Mouse (Mus musculus) intestine, postnatal 0 days (tissue): ENCODE data around the gene Arl5c. TPM values are rescaled to one million over a fixed set of nuclear protein-coding genes. Genes with fewer than 3 reads are reported as not detected.

ENCODE experiments used
- ATAC-seq: fragments of 200-750 bp; cut with Nextera tagmentation; 2 replicates; pipeline ENCODE4 v1.8.0; 2017; ENCODE audit warnings: mild to moderate bottlenecking, moderate TSS enrichment, moderate library complexity
- H3K27ac ChIP-seq: fragments of 300-500 bp; sonication (generic); 2 replicates; pipeline ENCODE4 v1.5.1; 2014; ENCODE audit warnings: mild to moderate bottlenecking, low read depth, low read length, moderate library complexity
- H3K27me3 ChIP-seq: fragments of 300-500 bp; sonication (generic); replicated peaks from 2 replicates; pipeline ENCODE4 v1.6.1; 2014; ENCODE audit warnings: low read length, mixed read lengths; ENCODE audit not compliant: control insufficient read depth, insufficient read depth
- H3K36me3 ChIP-seq: fragments of 300-500 bp; sonication (generic); 2 replicates; pipeline ENCODE4 v1.6.1; 2014; ENCODE audit warnings: mild to moderate bottlenecking, moderate library complexity; ENCODE audit not compliant: control insufficient read depth, insufficient read depth
- H3K4me1 ChIP-seq: fragments of 300-500 bp; sonication (generic); replicated peaks from 2 replicates; pipeline ENCODE4 v1.6.1; 2014; ENCODE audit warnings: antibody characterized with exemption, low read length, mixed read lengths; ENCODE audit not compliant: control insufficient read depth, insufficient read depth
- H3K4me2 ChIP-seq: fragments of 300-500 bp; sonication (generic); replicated peaks from 2 replicates; pipeline ENCODE4 v1.6.1; 2014; ENCODE audit warnings: low read depth, mild to moderate bottlenecking, moderate library complexity
- H3K4me3 ChIP-seq: fragments of 300-500 bp; sonication (generic); 2 replicates; pipeline ENCODE4 v1.5.1; 2014; ENCODE audit warnings: low read depth, low read length
- H3K9ac ChIP-seq: fragments of 300-500 bp; sonication (generic); 2 replicates; pipeline ENCODE4 v1.6.1; 2014; ENCODE audit warnings: mild to moderate bottlenecking, low read depth, low read length
- H3K9me3 ChIP-seq: fragments of 300-500 bp; sonication (generic); 2 replicates; pipeline ENCODE4 v1.6.1; 2016; ENCODE audit warnings: mixed run types; ENCODE audit not compliant: control insufficient read depth
- CTCF ChIP-seq: sonication (generic); IDR thresholded peaks from 2 replicates; pipeline ENCODE4 v1.5.1; 2016; ENCODE audit warnings: low read depth, mild to moderate bottlenecking, control low read depth, antibody characterized with exemption, moderate library complexity
- WGBS: fragments of 180-500 bp; shearing (Covaris S2); extraction: QIAGEN DNeasy Blood & Tissue Kit; methylation state at CpG from one replicate; pipeline ENCODE4 v1.1.7; 2014; 5-methylcytosine and 5-hydroxymethylcytosine counted together
- microRNA-seq: library from miRNA; unstranded; fragments of <30 nt; microRNA quantifications from one replicate; pipeline ENCODE4, GENCODE M21; 2016
- polyA plus RNA-seq: library from polyadenylated mRNA; unstranded; fragments of >200 nt; fragmentation: Nextera tagmentation; extraction: Ambion mirVana; gene quantifications from 2 replicates; pipeline ENCODE4 v1.2.1, GENCODE M21; 2015

The Arl5c gene
- polyA plus RNA-seq, 1 experiment from 2014 or later: 4.2 TPM

GRCm38 (mm10) chr11:97945031-97945430, 51.0 kb downstream of the Arl5c start:
- H3K27me3 ChIP-seq: no peaks in the 10 kb centered on the region
- no peak for ATAC-seq
- H3K9me3 ChIP-seq: no peaks in the 10 kb centered on the region
- no peak overlapping the region for H3K27ac ChIP-seq
- H3K9ac ChIP-seq: no peak overlapping the region
- H3K36me3 ChIP-seq: no peaks in the 10 kb centered on the region
- no peaks in the 10 kb centered on the region for H3K4me1 ChIP-seq
- no peak for TF ChIP-seq CTCF
- no peak overlapping the region for H3K4me3 ChIP-seq
- no peak overlapping the region for H3K4me2 ChIP-seq
- WGBS: 87% methylated on average over 10 of the region's 10 CpGs

GRCm38 (mm10) chr11:97943256-97943655, 52.7 kb downstream of the Arl5c start:
- WGBS: 77% methylated on average over 5 of the region's 5 CpGs
- TF ChIP-seq CTCF: no peak
- Histone ChIP-seq H3K4me2 (no peak overlapping the region), H3K27ac (no peak overlapping the region), H3K4me1 (no peaks in the 10 kb centered on the region), H3K36me3 (no peaks in the 10 kb centered on the region), H3K27me3 (no peaks in the 10 kb centered on the region), H3K4me3 (no peak overlapping the region), H3K9me3 (no peaks in the 10 kb centered on the region), H3K9ac (no peak overlapping the region)
- no peak for ATAC-seq

GRCm38 (mm10) chr11:97942420-97943111, 53.4 kb downstream of the Arl5c start:
- Histone ChIP-seq H3K4me3 (no peak overlapping the region), H3K36me3 (no peaks in the 10 kb centered on the region), H3K4me2 (no peak overlapping the region), H3K27ac (no peak overlapping the region), H3K27me3 (no peaks in the 10 kb centered on the region), H3K9me3 (no peaks in the 10 kb centered on the region), H3K9ac (no peak overlapping the region), H3K4me1 (no peaks in the 10 kb centered on the region)
- TF ChIP-seq CTCF: no peak
- ATAC-seq: no peak
- 72% methylated on average over 15 of the region's 15 CpGs for WGBS

Small RNAs within 50 kb of the gene (microRNA-seq; reads per million reads assigned to microRNA genes)
- not detected for gene Gm22461
- not detected for gene Gm27597

Other genes with a start within 250 kb of the Arl5c start
- 8.5 and 9.8 TPM in 2 replicates for gene Cwc25, start 229.6 kb downstream of the Arl5c start, polyA plus RNA-seq
- gene 1700001P01Rik, start 220.3 kb downstream of the Arl5c start, polyA plus RNA-seq: not detected in 2 replicates
- 538 and 555 TPM in 2 replicates for gene Rpl23, start 213.7 kb downstream of the Arl5c start, polyA plus RNA-seq
- gene Lasp1, start 197.2 kb downstream of the Arl5c start, polyA plus RNA-seq: 98.2 and 103 TPM in 2 replicates
- gene B230217C12Rik, start 155.4 kb downstream of the Arl5c start, polyA plus RNA-seq: 1.8 and 2.0 TPM in 2 replicates
- 0.64 and 0.83 TPM in 2 replicates for gene Fbxo47, start 112.0 kb downstream of the Arl5c start, polyA plus RNA-seq
- gene Plxdc1, start 9.7 kb downstream of the Arl5c start, polyA plus RNA-seq: 0.30 and 0.31 TPM in 2 replicates
- gene Cacnb1, start 26.9 kb upstream of the Arl5c start, polyA plus RNA-seq: 2.8 and 3.2 TPM in 2 replicates
- 668 and 699 TPM in 2 replicates for gene Rpl19, start 30.5 kb upstream of the Arl5c start, polyA plus RNA-seq
- 0.13 TPM in 1 of 2 replicates, not detected in the other for gene Stac2, start 57.3 kb upstream of the Arl5c start, polyA plus RNA-seq
- gene Fbxl20, start 154.2 kb upstream of the Arl5c start, polyA plus RNA-seq: 7.3 and 7.8 TPM in 2 replicates
- gene Med1, start 197.1 kb upstream of the Arl5c start, polyA plus RNA-seq: 25.2 and 25.3 TPM in 2 replicates
- 4.9 and 6.4 TPM in 2 replicates for gene Cdk12, start 206.9 kb upstream of the Arl5c start, polyA plus RNA-seq